Mouse (Mus musculus) forebrain, postnatal 0 days (tissue): ENCODE measurements around the gene Arid5b. TPM values are rescaled to one million over a fixed set of nuclear protein-coding genes. Genes with fewer than 3 reads are reported as not detected.

ENCODE experiments used
- ATAC-seq: fragments of 200-750 bp; cut with Nextera tagmentation; 2 replicates; pipeline ENCODE4 v1.8.0; 2017; ENCODE audit warnings: mild to moderate bottlenecking, moderate library complexity
- DNase-seq: peaks from one replicate; pipeline ENCODE4 v3.0.0-alpha.2; 2015
- H3K27ac ChIP-seq: fragments of 300-500 bp; sonication (generic); 2 replicates; pipeline ENCODE4 v1.5.1; 2014; ENCODE audit warnings: low read depth, mild to moderate bottlenecking, antibody characterized with exemption, low read length, moderate library complexity, mixed read lengths
- H3K27me3 ChIP-seq: fragments of 300-500 bp; sonication (generic); 2 replicates; pipeline ENCODE4 v1.6.1; 2014; ENCODE audit warnings: mild to moderate bottlenecking, low read length, mixed read lengths; ENCODE audit not compliant: insufficient read depth
- H3K36me3 ChIP-seq: fragments of 300-500 bp; sonication (generic); 2 replicates; pipeline ENCODE4 v1.6.1; 2014; ENCODE audit warnings: mild to moderate bottlenecking, moderate library complexity; ENCODE audit not compliant: insufficient read depth
- H3K4me1 ChIP-seq: fragments of 300-500 bp; sonication (generic); 2 replicates; pipeline ENCODE4 v1.6.1; 2014; ENCODE audit warnings: antibody characterized with exemption; ENCODE audit not compliant: insufficient read depth
- H3K4me2 ChIP-seq: fragments of 300-500 bp; sonication (generic); 2 replicates; pipeline ENCODE4 v1.6.1; 2014; ENCODE audit warnings: low read depth, mild to moderate bottlenecking, moderate library complexity
- H3K4me3 ChIP-seq: fragments of 300-500 bp; sonication (generic); 2 replicates; pipeline ENCODE4 v1.5.1; 2014; ENCODE audit warnings: low read depth, low read length, mixed read lengths
- H3K9ac ChIP-seq: fragments of 300-500 bp; sonication (generic); 2 replicates; pipeline ENCODE4 v1.6.1; 2014; ENCODE audit warnings: mild to moderate bottlenecking
- H3K9me3 ChIP-seq: fragments of 300-500 bp; sonication (generic); 2 replicates; pipeline ENCODE4 v1.6.1; 2016; ENCODE audit warnings: low read length
- CTCF ChIP-seq: sonication (generic); IDR thresholded peaks from 2 replicates; pipeline ENCODE4 v1.5.1; 2016; ENCODE audit warnings: antibody characterized with exemption, control low read depth, low read depth
- whole genome bisulfite sequencing: fragments of 180-500 bp; shearing (Covaris S2); extraction: QIAGEN DNeasy Blood & Tissue Kit; methylation state at CpG from one replicate; pipeline ENCODE4 v1.1.7; 2014; 5-methylcytosine and 5-hydroxymethylcytosine counted together
- polyA plus RNA-seq: library from polyadenylated mRNA; unstranded; fragments of >200 nt; fragmentation: Nextera tagmentation; extraction: Ambion mirVana; gene quantifications from 2 replicates; pipeline ENCODE4 v1.2.1, GENCODE M21; 2015
- total RNA-seq: library from RNA; depleted of rRNA; stranded (reverse); fragments of >200 nt; gene quantifications from 2 replicates; pipeline ENCODE4 v1.2.3, GENCODE M21; 2014

Arid5b gene
- total and polyA plus RNA-seq, 2 experiments from 2014 or later: 14.3 to 14.5 TPM

GRCm38 (mm10) chr10:68090197-68090535 is 188.4 kb downstream of the Arid5b start:
- Histone ChIP-seq H3K4me2 (no peak overlapping the region), H3K4me3 (no peak overlapping the region), H3K36me3 (no peaks in the 10 kb centered on the region), H3K27me3 (no peaks in the 10 kb centered on the region), H3K4me1 (no peaks in the 10 kb centered on the region), H3K27ac (no peak overlapping the region), H3K9me3 (no peaks in the 10 kb centered on the region), H3K9ac (no peak overlapping the region)
- no peak for ATAC-seq
- TF ChIP-seq CTCF: no peak
- 58% methylated on average over 4 of the region's 4 CpGs for WGBS
- DNase-seq: no peak

- Histone ChIP-seq H3K4me3 (no peak overlapping the region), H3K27ac (no peak overlapping the region), H3K4me2 (no peak overlapping the region), H3K27me3 (no peaks in the 10 kb centered on the region), H3K9me3 (no peaks in the 10 kb centered on the region), H3K36me3 (no peaks in the 10 kb centered on the region), H3K4me1 (no peaks in the 10 kb centered on the region), H3K9ac (no peak overlapping the region)
- DNase-seq: no peak
- 73% methylated on average over 15 of the region's 15 CpGs for WGBS
- ATAC-seq: no peak
- peak; percentile 42 for TF ChIP-seq CTCF
Observed at GRCm38 (mm10) chr10:68089435-68090196, 188.9 kb downstream of the Arid5b start.

DNA sequence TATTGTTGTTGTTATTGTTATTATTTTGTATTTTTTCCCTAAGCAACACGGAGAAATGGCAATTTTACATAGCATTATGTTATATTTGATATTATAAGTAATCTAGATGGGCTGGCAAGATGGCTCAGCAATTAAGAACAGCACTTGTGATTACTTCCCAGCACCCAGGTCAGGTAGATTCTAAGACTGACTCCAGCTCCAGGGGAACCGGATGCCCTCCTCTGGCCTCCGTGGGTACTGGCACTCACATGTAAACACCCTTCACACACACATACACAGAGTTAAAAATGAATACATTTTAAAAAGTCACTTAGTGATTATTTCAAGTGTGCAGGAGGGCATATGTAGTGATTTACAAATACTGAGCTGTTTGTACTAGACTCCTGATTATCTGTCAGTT is 190.8 kb downstream of the Arid5b start:
- DNase-seq (no peak), ATAC-seq (no peak)
- Histone ChIP-seq H3K4me1 (no peaks in the 10 kb centered on the region), H3K9me3 (no peaks in the 10 kb centered on the region), H3K4me3 (no peak overlapping the region), H3K36me3 (no peaks in the 10 kb centered on the region), H3K27ac (no peak overlapping the region), H3K9ac (no peak overlapping the region), H3K4me2 (no peak overlapping the region), H3K27me3 (no peaks in the 10 kb centered on the region)
- 83% methylated on average over 3 of the region's 3 CpGs for WGBS
- no peak for TF ChIP-seq CTCF

- DNase-seq (no peak), ATAC-seq (no peak)
- H3K27me3 ChIP-seq: no peaks in the 10 kb centered on the region
- H3K4me1 ChIP-seq: no peaks in the 10 kb centered on the region
- no peak overlapping the region for H3K9ac ChIP-seq
- H3K9me3 ChIP-seq: no peaks in the 10 kb centered on the region
- H3K36me3 ChIP-seq: no peaks in the 10 kb centered on the region
- H3K4me3 ChIP-seq: no peak overlapping the region
- no peak for TF ChIP-seq CTCF
- WGBS: 82% methylated on average over 4 of the region's 4 CpGs
- no peak overlapping the region for H3K27ac ChIP-seq
- H3K4me2 ChIP-seq: no peak overlapping the region
Observed at GRCm38 (mm10) chr10:68086973-68087372, 191.6 kb downstream of the Arid5b start.

- no peak for ATAC-seq
- no peak for DNase-seq
- no peaks in the 10 kb centered on the region for H3K4me1 ChIP-seq
- H3K27ac ChIP-seq: no peak overlapping the region
- no peak overlapping the region for H3K4me3 ChIP-seq
- no peak overlapping the region for H3K9ac ChIP-seq
- H3K9me3 ChIP-seq: no peaks in the 10 kb centered on the region
- WGBS: 84% methylated on average over 4 of the region's 4 CpGs
- H3K36me3 ChIP-seq: no peaks in the 10 kb centered on the region
- TF ChIP-seq CTCF: no peak
- no peaks in the 10 kb centered on the region for H3K27me3 ChIP-seq
- H3K4me2 ChIP-seq: no peak overlapping the region
Observed at GRCm38 (mm10) chr10:68085574-68085973, 193.0 kb downstream of the Arid5b start.

GRCm38 (mm10) chr10:68081712-68082111 is 196.8 kb downstream of the Arid5b start:
- no peaks in the 10 kb centered on the region for H3K4me1 ChIP-seq
- no peaks in the 10 kb centered on the region for H3K27me3 ChIP-seq
- H3K9ac ChIP-seq: no peak overlapping the region
- DNase-seq (no peak), ATAC-seq (no peak)
- H3K36me3 ChIP-seq: no peaks in the 10 kb centered on the region
- no peaks in the 10 kb centered on the region for H3K9me3 ChIP-seq
- WGBS: 72% methylated on average over 6 of the region's 6 CpGs
- no peak overlapping the region for H3K4me2 ChIP-seq
- no peak for TF ChIP-seq CTCF
- no peak overlapping the region for H3K27ac ChIP-seq
- no peak overlapping the region for H3K4me3 ChIP-seq

DNA sequence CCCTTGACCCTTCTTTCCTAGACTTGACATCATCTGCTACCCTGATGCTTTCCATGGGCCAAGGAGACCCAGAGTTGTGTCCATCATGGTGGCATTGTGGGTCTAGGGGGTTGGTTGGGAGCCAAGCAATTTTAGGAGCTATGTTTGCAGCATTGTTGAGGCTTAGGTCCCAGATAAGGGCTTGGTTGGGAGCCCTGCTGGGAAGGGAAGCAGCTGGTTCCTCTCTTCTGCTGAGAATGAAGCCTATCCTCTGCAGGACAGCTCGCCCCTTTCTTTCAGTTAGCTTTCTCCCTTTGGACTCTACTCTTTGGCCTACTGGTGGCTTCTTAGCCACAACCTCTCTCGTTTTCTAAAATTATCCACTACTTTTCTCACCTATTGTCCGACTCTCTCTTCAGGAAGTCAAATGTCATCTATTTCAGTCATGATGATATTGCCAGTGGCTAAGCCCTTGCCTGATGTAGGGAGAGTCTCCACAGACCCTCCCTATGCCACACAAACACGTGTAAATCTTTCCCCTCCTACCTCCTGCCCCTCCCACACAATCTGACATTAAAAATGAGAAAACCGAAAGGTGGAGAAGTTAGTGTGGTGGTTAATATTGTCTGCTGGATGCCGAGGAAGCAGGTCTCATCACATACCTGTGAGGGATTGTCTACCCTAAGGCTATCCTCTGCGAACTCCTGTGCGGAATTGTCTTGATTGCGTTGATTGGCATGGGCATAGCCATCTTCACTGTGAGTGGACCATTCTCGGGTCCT is 198.4 kb downstream of the Arid5b start:
- 85% methylated on average over 10 of the region's 10 CpGs for WGBS
- no peak for ATAC-seq

More for the DNA sequence above, 198.4 kb downstream of the Arid5b start:
- H3K27ac ChIP-seq: no peak overlapping the region
- H3K36me3 ChIP-seq: no peaks in the 10 kb centered on the region
- H3K9me3 ChIP-seq: no peaks in the 10 kb centered on the region
- H3K4me3 ChIP-seq: no peak overlapping the region
- H3K9ac ChIP-seq: no peak overlapping the region
- no peak for TF ChIP-seq CTCF
- H3K4me1 ChIP-seq: no peaks in the 10 kb centered on the region
- DNase-seq: no peak
- no peaks in the 10 kb centered on the region for H3K27me3 ChIP-seq
- no peak overlapping the region for H3K4me2 ChIP-seq
